Mouse (Mus musculus): Measurements from ENCODE around the gene Dcpp3. TPM values are rescaled to one million over a fixed set of nuclear protein-coding genes. Genes with fewer than 3 reads are reported as not detected.
"Not testable (repeated sequence)": the region's sequence is repeated elsewhere in the genome, so short reads cannot be mapped to it uniquely, and the experiment has no call there.

The Dcpp3 gene
- total RNA-seq (2014; rRNA removed) = not detected in 2 replicates
- not detected in 2 replicates for polyA plus RNA-seq (2015; fragmentation: Nextera tagmentation; extraction: Ambion mirVana)

GRCm38 (mm10) chr17:23917158-23917557 lies at the start of gene Dcpp3:
Dcpp3 (plus strand) TSS chr17:23917458.
- not testable (repeated sequence) for ATAC-seq; H3K27me3 ChIP-seq (ENCODE audit: insufficient read depth, low read length); H3K9me3 ChIP-seq (ENCODE audit: low read length); H3K27ac ChIP-seq; H3K4me2 ChIP-seq (ENCODE audit: low read depth, low read length); H3K4me3 ChIP-seq (ENCODE audit: low read length); DNase-seq (ENCODE audit: low spot score); H3K9ac ChIP-seq (replicated peaks; ENCODE audit: low read length); H3K4me1 ChIP-seq (ENCODE audit: insufficient read depth, low read length); H3K36me3 ChIP-seq (ENCODE audit: insufficient read depth, low read length)
- 77% methylated on average over 4 of the region's 4 CpGs for whole genome bisulfite sequencing

GRCm38 (mm10) chr17:23867756-23868155 lies 49.5 kb upstream of the Dcpp3 start, which contains the start of gene Prss21:
Prss21 (plus strand) TSS chr17:23868056.
- ATAC-seq (no peak), DNase-seq (ENCODE audit: low spot score) (no peak)
- no peak within 1 kb of the TSS for H3K27ac ChIP-seq
- TF ChIP-seq CTCF (IDR thresholded peaks at IDR 0.05; ENCODE audit: low read depth) = no peak
- WGBS = 85% methylated on average over 15 of the region's 15 CpGs
- no peaks in the 10 kb centered on the region for H3K9me3 ChIP-seq (ENCODE audit: low read length)
- H3K9ac ChIP-seq (replicated peaks; ENCODE audit: low read length) = no peak within 1 kb of the TSS
- no peaks in the 10 kb centered on the region for H3K27me3 ChIP-seq (ENCODE audit: insufficient read depth, low read length)
- no peak within 1 kb of the TSS for H3K4me2 ChIP-seq (ENCODE audit: low read depth, low read length)
- H3K4me3 ChIP-seq (ENCODE audit: low read length) = no peak within 1 kb of the TSS
- no peaks in the 10 kb centered on the region for H3K36me3 ChIP-seq (ENCODE audit: insufficient read depth, low read length)
- H3K4me1 ChIP-seq (ENCODE audit: insufficient read depth, low read length) = no peaks in the 10 kb centered on the region

GRCm38 (mm10) chr17:23868513-23868912 lies 48.7 kb upstream of the Dcpp3 start:
- no peak for DNase-seq (ENCODE audit: low spot score)
- Histone ChIP-seq H3K27ac (no peak overlapping the region), H3K4me3 (ENCODE audit: low read length) (no peak overlapping the region), H3K9me3 (ENCODE audit: low read length) (no peaks in the 10 kb centered on the region), H3K4me1 (ENCODE audit: insufficient read depth, low read length) (no peaks in the 10 kb centered on the region), H3K27me3 (ENCODE audit: insufficient read depth, low read length) (no peaks in the 10 kb centered on the region), H3K9ac (replicated peaks; ENCODE audit: low read length) (no peak overlapping the region), H3K4me2 (ENCODE audit: low read depth, low read length) (no peak overlapping the region), H3K36me3 (ENCODE audit: insufficient read depth, low read length) (no peaks in the 10 kb centered on the region)
- 92% methylated on average over 11 of the region's 11 CpGs for WGBS
- TF ChIP-seq CTCF (IDR thresholded peaks at IDR 0.05; ENCODE audit: low read depth) = no peak
- no peak for ATAC-seq

- DNase-seq (ENCODE audit: low spot score) (peak; percentile 63), ATAC-seq (no peak)
- Histone ChIP-seq H3K27ac (no peak overlapping the region), H3K27me3 (ENCODE audit: insufficient read depth, low read length) (no peaks in the 10 kb centered on the region), H3K9me3 (ENCODE audit: low read length) (no peaks in the 10 kb centered on the region), H3K4me3 (ENCODE audit: low read length) (no peak overlapping the region), H3K36me3 (ENCODE audit: insufficient read depth, low read length) (no peaks in the 10 kb centered on the region), H3K4me2 (ENCODE audit: low read depth, low read length) (no peak overlapping the region), H3K9ac (replicated peaks; ENCODE audit: low read length) (no peak overlapping the region), H3K4me1 (ENCODE audit: insufficient read depth, low read length) (no peaks in the 10 kb centered on the region)
- WGBS = 40% methylated on average over 8 of the region's 8 CpGs
- peak; percentile 88 for TF ChIP-seq CTCF (IDR thresholded peaks at IDR 0.05; ENCODE audit: low read depth)
Observed at GRCm38 (mm10) chr17:23873884-23874856, 43.1 kb upstream of the Dcpp3 start.

GRCm38 (mm10) chr17:23876741-23877140 lies 40.5 kb upstream of the Dcpp3 start:
- Histone ChIP-seq H3K4me1 (ENCODE audit: insufficient read depth, low read length) (no peaks in the 10 kb centered on the region), H3K9me3 (ENCODE audit: low read length) (no peaks in the 10 kb centered on the region), H3K4me3 (ENCODE audit: low read length) (no peak overlapping the region), H3K27ac (peak overlapping the region; percentile 46; the same call in 1 of the 2 replicates), H3K4me2 (ENCODE audit: low read depth, low read length) (no peak overlapping the region), H3K27me3 (ENCODE audit: insufficient read depth, low read length) (no peaks in the 10 kb centered on the region), H3K36me3 (ENCODE audit: insufficient read depth, low read length) (no peaks in the 10 kb centered on the region), H3K9ac (replicated peaks; ENCODE audit: low read length) (no peak overlapping the region)
- TF ChIP-seq CTCF (IDR thresholded peaks at IDR 0.05; ENCODE audit: low read depth) = no peak
- ATAC-seq (peak; percentile 87; the same call in 1 of the 2 replicates), DNase-seq (ENCODE audit: low spot score) (peak; percentile 64)
- 40% methylated on average over 3 of the region's 3 CpGs for WGBS

- H3K4me2 ChIP-seq (ENCODE audit: low read depth, low read length) = no peak overlapping the region
- no peak overlapping the region for H3K9ac ChIP-seq (replicated peaks; ENCODE audit: low read length)
- no peaks in the 10 kb centered on the region for H3K27me3 ChIP-seq (ENCODE audit: insufficient read depth, low read length)
- no peaks in the 10 kb centered on the region for H3K4me1 ChIP-seq (ENCODE audit: insufficient read depth, low read length)
- ATAC-seq (peak; percentile 75; the same call in 1 of the 2 replicates), DNase-seq (ENCODE audit: low spot score) (peak; percentile 40)
- peak overlapping the region; percentile 46; the same call in 1 of the 2 replicates for H3K27ac ChIP-seq
- no peak overlapping the region for H3K4me3 ChIP-seq (ENCODE audit: low read length)
- no peaks in the 10 kb centered on the region for H3K36me3 ChIP-seq (ENCODE audit: insufficient read depth, low read length)
- 90% methylated on average over 2 of the region's 2 CpGs for WGBS
- no peaks in the 10 kb centered on the region for H3K9me3 ChIP-seq (ENCODE audit: low read length)
- no peak for TF ChIP-seq CTCF (IDR thresholded peaks at IDR 0.05; ENCODE audit: low read depth)
Observed at GRCm38 (mm10) chr17:23877166-23877565, 40.1 kb upstream of the Dcpp3 start.

GRCm38 (mm10) chr17:23880576-23880975 lies 36.7 kb upstream of the Dcpp3 start, which contains the start of the genes Dcpp1 and Dcpp2:
Dcpp1 (plus strand) TSS chr17:23880876.
Dcpp2 (plus strand) TSS chr17:23880880.
- not testable (repeated sequence) for DNase-seq (ENCODE audit: low spot score); H3K9ac ChIP-seq (replicated peaks; ENCODE audit: low read length); H3K27me3 ChIP-seq (ENCODE audit: insufficient read depth, low read length); H3K9me3 ChIP-seq (ENCODE audit: low read length); H3K4me1 ChIP-seq (ENCODE audit: insufficient read depth, low read length); H3K36me3 ChIP-seq (ENCODE audit: insufficient read depth, low read length); ATAC-seq; H3K4me3 ChIP-seq (ENCODE audit: low read length); H3K27ac ChIP-seq; H3K4me2 ChIP-seq (ENCODE audit: low read depth, low read length)
- WGBS = 71% methylated on average over 4 of the region's 4 CpGs
